Mouse (Mus musculus): ENCODE results near the gene Erp27. TPM values are rescaled to one million over a fixed set of nuclear protein-coding genes. Genes with fewer than 3 reads are reported as not detected.

The Erp27 gene
- polyA plus RNA-seq, 2 experiments, result 0.52 to 0.69 TPM

DNA sequence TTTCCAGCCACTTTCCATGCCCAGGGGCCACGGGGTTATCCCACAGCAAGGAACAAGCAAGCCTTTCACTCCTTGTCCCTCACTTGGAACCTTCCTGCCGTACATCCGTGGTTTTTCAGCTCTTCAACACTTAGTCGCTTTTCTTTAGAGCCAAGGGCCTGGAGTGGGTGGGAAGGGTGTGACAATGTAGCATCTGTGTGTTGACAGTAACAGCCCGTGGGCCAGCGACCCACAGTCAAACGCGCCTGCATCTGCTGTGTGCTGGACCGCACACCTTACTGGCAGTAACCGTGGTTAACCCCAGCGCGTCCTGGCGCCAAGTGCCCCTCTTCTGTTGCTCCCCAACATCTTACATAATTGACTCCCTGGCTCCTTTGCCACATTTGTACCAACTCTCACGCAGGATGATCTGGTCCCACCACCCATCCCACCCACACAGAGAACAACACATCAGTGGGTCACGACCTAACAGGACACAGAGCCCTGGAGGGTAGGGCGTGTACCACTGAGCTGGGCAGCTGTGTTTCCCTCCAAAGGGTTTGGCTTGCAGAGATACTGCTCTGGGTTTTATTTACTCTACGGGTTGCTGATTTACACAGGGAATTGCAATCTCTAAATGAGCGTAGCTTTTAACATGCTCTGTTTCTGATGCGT, 15.6 kb downstream of the Erp27 start:
- Histone ChIP-seq H3K36me3 (ENCODE audit: control insufficient read depth, insufficient read depth, low read length) (no peaks in the 10 kb centered on the region), H3K4me1 (ENCODE audit: control insufficient read depth, insufficient read depth, low read length) (peaks cover 12% of the 10 kb centered on the region), H3K27me3 (ENCODE audit: control insufficient read depth, insufficient read depth, low read length) (no peaks in the 10 kb centered on the region), H3K27ac (replicated peaks; ENCODE audit: low read depth, low read length) (no peak overlapping the region), H3K9ac (ENCODE audit: low read depth, low read length, severe bottlenecking) (no peak overlapping the region), H3K4me2 (replicated peaks; ENCODE audit: low read depth, low read length, severe bottlenecking) (no peak overlapping the region), H3K9me3 (ENCODE audit: control insufficient read depth, low read length) (no peaks in the 10 kb centered on the region), H3K4me3 (replicated peaks; ENCODE audit: low read length) (no peak overlapping the region)
- DNase-seq (ENCODE audit: low spot score), result no peak
- WGBS, result 85% methylated on average over 19 of the region's 19 CpGs
- no peak for TF ChIP-seq POLR2A (IDR thresholded peaks at IDR 0.05; ENCODE audit: borderline replicate concordance, extremely low read depth, insufficient read depth, insufficient read length)
- no peak for ATAC-seq (ENCODE audit: low FRiP score, low read depth)

DNA sequence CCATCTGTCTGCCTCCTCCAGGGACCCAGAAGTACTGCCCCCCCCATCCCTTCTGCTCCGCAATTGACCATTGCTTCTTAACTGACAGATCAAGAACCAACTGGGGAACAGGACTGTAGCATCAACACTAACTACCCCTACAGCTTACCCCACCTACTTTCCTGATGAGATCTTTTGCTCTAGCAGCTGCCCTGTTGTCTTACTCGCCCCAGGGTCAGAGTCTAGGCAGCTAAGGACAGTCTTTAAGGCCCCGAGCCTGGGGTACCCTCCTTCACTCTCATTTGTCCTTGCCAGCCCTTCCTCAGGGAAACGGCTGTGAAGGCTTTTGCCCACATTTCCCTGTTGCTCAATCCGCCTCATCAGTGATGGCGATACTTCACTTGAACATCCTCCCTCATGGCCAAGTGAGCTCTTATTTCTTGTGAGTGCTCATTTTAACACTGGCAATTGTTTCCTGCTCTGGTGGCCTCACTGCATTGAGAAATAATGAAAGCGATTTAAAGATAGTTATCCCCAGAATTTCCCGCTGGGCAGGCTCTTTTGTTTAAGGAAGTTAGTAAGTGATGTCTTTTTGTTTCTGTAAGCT, 18.0 kb downstream of the Erp27 start:
- Histone ChIP-seq H3K27me3 (ENCODE audit: control insufficient read depth, insufficient read depth, low read length) (no peaks in the 10 kb centered on the region), H3K4me2 (replicated peaks; ENCODE audit: low read depth, low read length, severe bottlenecking) (no peak overlapping the region), H3K4me1 (ENCODE audit: control insufficient read depth, insufficient read depth, low read length) (no peaks in the 10 kb centered on the region), H3K36me3 (ENCODE audit: control insufficient read depth, insufficient read depth, low read length) (no peaks in the 10 kb centered on the region), H3K9me3 (ENCODE audit: control insufficient read depth, low read length) (no peaks in the 10 kb centered on the region), H3K9ac (ENCODE audit: low read depth, low read length, severe bottlenecking) (no peak overlapping the region), H3K4me3 (replicated peaks; ENCODE audit: low read length) (no peak overlapping the region), H3K27ac (replicated peaks; ENCODE audit: low read depth, low read length) (no peak overlapping the region)
- no peak for ATAC-seq (ENCODE audit: low FRiP score, low read depth)
- 77% methylated on average over 8 of the region's 8 CpGs for WGBS
- DNase-seq (ENCODE audit: low spot score), result no peak
- no peak for TF ChIP-seq POLR2A (IDR thresholded peaks at IDR 0.05; ENCODE audit: borderline replicate concordance, extremely low read depth, insufficient read depth, insufficient read length)

DNA sequence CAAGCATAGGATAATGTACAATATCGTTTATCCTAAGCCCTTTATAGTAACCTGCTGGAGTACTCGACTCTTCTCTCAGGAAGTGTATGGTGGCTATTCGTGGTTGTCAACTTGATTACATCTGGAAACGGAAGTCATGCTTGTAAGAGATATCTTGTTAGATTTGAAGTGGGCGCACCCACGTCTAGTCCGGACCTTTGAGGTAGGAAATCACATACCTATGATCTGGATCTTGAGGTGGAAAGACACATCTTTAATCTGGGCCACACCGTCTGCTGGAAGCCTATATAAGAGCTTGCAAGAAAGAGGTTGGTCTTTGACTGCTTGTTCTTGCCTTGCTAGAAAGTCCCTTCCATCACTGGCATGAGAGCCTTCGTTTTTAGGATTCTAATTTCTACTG, 19.5 kb downstream of the Erp27 start:
- H3K36me3 ChIP-seq (ENCODE audit: control insufficient read depth, insufficient read depth, low read length), result no peaks in the 10 kb centered on the region
- WGBS, result 91% methylated on average over 9 of the region's 9 CpGs
- no peak overlapping the region for H3K27ac ChIP-seq (replicated peaks; ENCODE audit: low read depth, low read length)
- no peak for ATAC-seq (ENCODE audit: low FRiP score, low read depth)
- no peak overlapping the region for H3K4me3 ChIP-seq (replicated peaks; ENCODE audit: low read length)
- no peaks in the 10 kb centered on the region for H3K4me1 ChIP-seq (ENCODE audit: control insufficient read depth, insufficient read depth, low read length)
- H3K9me3 ChIP-seq (ENCODE audit: control insufficient read depth, low read length), result no peaks in the 10 kb centered on the region
- no peak overlapping the region for H3K4me2 ChIP-seq (replicated peaks; ENCODE audit: low read depth, low read length, severe bottlenecking)
- no peak for DNase-seq (ENCODE audit: low spot score)
- no peaks in the 10 kb centered on the region for H3K27me3 ChIP-seq (ENCODE audit: control insufficient read depth, insufficient read depth, low read length)
- H3K9ac ChIP-seq (ENCODE audit: low read depth, low read length, severe bottlenecking), result no peak overlapping the region
- TF ChIP-seq POLR2A (IDR thresholded peaks at IDR 0.05; ENCODE audit: borderline replicate concordance, extremely low read depth, insufficient read depth, insufficient read length), result no peak

- Histone ChIP-seq H3K4me1 (ENCODE audit: control insufficient read depth, insufficient read depth, low read length) (no peaks in the 10 kb centered on the region), H3K36me3 (ENCODE audit: control insufficient read depth, insufficient read depth, low read length) (no peaks in the 10 kb centered on the region), H3K27me3 (ENCODE audit: control insufficient read depth, insufficient read depth, low read length) (no peaks in the 10 kb centered on the region), H3K4me2 (replicated peaks; ENCODE audit: low read depth, low read length, severe bottlenecking) (no peak overlapping the region), H3K4me3 (replicated peaks; ENCODE audit: low read length) (no peak overlapping the region), H3K9ac (ENCODE audit: low read depth, low read length, severe bottlenecking) (no peak overlapping the region), H3K27ac (replicated peaks; ENCODE audit: low read depth, low read length) (no peak overlapping the region), H3K9me3 (ENCODE audit: control insufficient read depth, low read length) (no peaks in the 10 kb centered on the region)
- DNase-seq (ENCODE audit: low spot score), result no peak
- TF ChIP-seq POLR2A (IDR thresholded peaks at IDR 0.05; ENCODE audit: borderline replicate concordance, extremely low read depth, insufficient read depth, insufficient read length), result no peak
- 47% methylated on average over 2 of the region's 2 CpGs for WGBS
- no peak for ATAC-seq (ENCODE audit: low FRiP score, low read depth)
Observed at GRCm38 (mm10) chr6:136901010-136901409, 21.0 kb downstream of the Erp27 start.

DNA sequence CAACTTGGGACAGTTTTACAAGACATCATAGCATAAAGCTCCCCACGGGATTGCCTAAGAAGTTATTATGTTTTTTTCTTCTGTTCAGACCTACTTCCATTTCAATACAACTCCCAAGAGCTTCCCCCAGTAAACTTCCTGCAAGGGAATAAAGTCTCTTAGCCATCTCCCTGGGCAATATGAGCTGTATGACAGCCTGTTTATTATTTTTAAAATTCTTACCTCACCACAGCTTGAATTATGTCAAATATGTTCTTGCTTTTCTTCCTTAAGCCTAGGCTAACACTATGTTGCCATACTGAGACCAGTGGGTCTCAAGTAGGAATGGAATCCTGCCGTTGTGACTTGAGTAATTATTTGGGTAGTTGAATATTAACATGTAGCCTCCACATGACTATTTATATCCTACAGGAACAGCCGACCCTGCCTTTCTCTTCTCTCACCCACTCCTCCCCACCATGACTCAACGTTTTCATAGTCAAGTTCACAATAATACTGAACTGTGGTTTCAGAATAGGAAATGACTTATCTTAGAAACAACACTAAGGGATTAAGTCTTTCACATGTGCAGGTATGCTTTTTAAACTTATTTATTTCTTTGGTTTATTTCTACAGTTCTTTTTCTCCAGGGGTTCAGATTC, 21.5 kb downstream of the Erp27 start:
- DNase-seq (ENCODE audit: low spot score) (no peak), ATAC-seq (ENCODE audit: low FRiP score, low read depth) (no peak)
- Histone ChIP-seq H3K27ac (replicated peaks; ENCODE audit: low read depth, low read length) (no peak overlapping the region), H3K27me3 (ENCODE audit: control insufficient read depth, insufficient read depth, low read length) (no peaks in the 10 kb centered on the region), H3K36me3 (ENCODE audit: control insufficient read depth, insufficient read depth, low read length) (no peaks in the 10 kb centered on the region), H3K4me3 (replicated peaks; ENCODE audit: low read length) (no peak overlapping the region), H3K4me2 (replicated peaks; ENCODE audit: low read depth, low read length, severe bottlenecking) (no peak overlapping the region), H3K9ac (ENCODE audit: low read depth, low read length, severe bottlenecking) (no peak overlapping the region), H3K4me1 (ENCODE audit: control insufficient read depth, insufficient read depth, low read length) (peaks cover under 1% of the 10 kb centered on the region; the same call in 1 of the 2 replicates), H3K9me3 (ENCODE audit: control insufficient read depth, low read length) (no peaks in the 10 kb centered on the region)
- 79% methylated on average over 4 of the region's 4 CpGs for WGBS
- no peak for TF ChIP-seq POLR2A (IDR thresholded peaks at IDR 0.05; ENCODE audit: borderline replicate concordance, extremely low read depth, insufficient read depth, insufficient read length)

All from limb, embryonic 14.5 days (tissue).